Mouse (Mus musculus) adrenal gland, postnatal 10 days (tissue): Measurements from ENCODE around the gene Hyal2. TPM values are rescaled to one million over a fixed set of nuclear protein-coding genes. Genes with fewer than 3 reads are reported as not detected.

Experiments used
- DNase-seq: peaks from one replicate; pipeline ENCODE4 v3.0.0; 2021; ENCODE audit warnings: mixed read lengths
- long read RNA-seq, 2 experiments: library from polyadenylated mRNA; stranded (forward); transcript quantifications; one replicate each; pipeline ENCODE4 v2.0.0; 2021
- total RNA-seq, 2 experiments: library from RNA; stranded (reverse); gene quantifications; 2 replicates each; pipeline ENCODE4 v1.2.3; 2021

The Hyal2 gene
- total RNA-seq: 10 to 100 TPM; 40.2 to 47.6 TPM
- long read RNA-seq, experiment 1, transcript Hyal2-201 (4 exons, 1,893 nt): major isoform, 45 of 73 reads
- long read RNA-seq, experiment 1, partial matches to known transcripts: 11 of 73 reads
- long read RNA-seq, experiment 1, other reads (novel, unspliced or antisense): 11 of 73 reads
- long read RNA-seq, experiment 2, transcript Hyal2-201 (4 exons, 1,893 nt): major isoform, 25 of 43 reads
- long read RNA-seq, experiment 2, partial matches to known transcripts: 6 of 43 reads
- long read RNA-seq, experiment 2, other reads (novel, unspliced or antisense): 5 of 43 reads

DNA sequence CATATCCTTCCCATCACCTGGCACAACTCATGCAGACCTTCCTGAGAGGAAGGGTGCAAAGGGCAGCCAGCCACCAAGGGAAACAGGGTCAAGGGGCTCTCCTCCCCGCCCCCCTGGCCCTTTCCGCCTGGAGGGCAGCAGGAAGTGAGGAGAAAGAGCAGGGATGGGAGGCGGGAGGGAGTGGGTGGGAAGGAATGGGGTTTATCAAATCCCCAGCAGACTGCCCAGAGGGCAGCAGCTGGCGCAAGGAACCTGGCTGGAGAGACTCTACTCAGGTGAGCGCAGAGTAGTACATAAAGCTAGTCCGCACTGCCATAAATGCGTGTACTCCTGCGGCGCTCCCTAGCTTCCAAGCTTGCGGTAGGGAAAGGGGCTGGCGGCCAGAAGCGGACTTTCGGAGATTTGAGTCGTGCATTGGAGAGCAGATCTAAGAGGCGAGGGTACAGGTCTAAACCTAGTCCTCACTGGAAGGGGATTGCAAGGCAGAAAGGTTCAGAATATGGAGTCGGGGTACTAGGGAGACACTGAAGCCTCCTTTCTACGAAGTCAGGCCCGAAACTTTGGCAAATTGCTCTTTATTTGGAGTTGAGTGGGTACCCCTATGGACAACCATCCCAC is at the start of gene Hyal2:
Hyal2 (plus strand) TSS at position 244 of the 618 bp plus-strand sequence.
- peak; percentile 59 for DNase-seq

DNA sequence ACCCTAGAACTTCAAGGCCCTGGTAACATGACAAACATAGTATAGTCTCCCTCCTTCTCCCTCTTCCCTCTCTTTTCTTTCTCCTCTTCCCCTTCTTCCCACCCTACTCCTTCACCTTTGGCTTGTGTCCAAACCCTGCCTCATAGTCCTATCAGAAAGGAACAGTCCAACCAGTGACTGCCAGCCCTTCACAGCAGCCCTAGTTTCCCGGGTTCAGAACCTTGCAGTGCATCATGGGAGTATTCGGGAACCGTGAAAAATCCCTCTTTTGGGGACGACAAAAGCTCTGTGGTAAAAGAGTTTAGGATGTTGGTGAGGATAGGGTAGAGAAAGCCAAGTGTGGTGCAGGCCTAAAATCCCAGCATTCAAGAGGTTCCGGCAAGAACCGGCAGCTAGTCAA is 47.4 kb upstream of the Hyal2 start:
- DNase-seq: no peak

DNA sequence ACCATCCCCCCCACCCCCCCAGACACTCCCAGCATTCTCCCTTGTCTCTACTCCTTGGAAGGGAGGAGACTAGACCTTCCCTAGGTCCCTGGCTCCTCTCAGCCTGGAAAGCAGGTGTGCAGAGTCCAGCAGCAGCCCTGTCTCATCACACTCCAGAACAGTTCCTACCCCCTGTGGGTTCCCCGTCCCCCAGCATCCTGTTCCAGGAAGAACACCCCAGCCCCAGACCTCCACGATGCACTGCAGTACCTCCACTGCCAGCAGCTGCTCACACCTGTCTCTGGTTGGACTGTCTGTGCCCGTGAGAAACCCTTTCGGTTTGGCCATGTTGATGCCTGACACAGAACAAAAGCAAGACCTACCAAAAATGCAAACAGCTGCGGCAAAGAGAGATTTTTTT is 46.6 kb upstream of the Hyal2 start:
- DNase-seq: no peak

DNA sequence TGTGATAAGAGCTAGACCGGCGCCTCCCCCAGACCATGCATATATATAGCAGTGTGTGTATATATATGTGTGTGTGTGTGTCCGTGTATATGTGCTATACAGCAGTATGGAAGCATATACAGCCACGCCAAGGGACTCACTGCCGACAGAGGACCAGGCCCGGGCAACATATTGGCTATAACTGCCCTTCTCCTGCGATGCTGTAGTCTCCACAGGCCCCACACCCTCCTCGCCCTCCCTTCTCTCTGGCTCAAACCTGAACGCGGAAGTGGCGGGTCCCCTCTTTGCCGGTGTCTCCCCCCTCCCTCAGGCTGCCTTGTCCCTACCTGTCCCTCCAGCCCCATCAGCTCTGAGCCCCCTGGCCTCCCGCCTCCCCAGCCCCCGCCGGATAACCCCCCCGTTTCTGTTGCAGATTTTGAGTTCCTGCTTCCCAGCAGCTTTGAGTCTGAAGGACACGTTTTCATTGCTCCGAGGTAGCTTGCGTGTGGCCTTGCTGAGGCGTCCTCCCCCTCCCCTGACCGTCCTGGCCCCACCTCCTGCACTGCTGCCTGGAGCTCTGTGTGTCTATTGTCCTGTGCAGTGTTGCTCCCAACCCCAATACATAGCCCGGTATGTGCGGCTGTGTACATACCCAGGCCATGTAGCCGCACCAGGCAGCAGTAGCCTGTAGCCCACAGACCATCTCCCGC is 45.9 kb upstream of the Hyal2 start:
- DNase-seq: peak; percentile 65

DNA sequence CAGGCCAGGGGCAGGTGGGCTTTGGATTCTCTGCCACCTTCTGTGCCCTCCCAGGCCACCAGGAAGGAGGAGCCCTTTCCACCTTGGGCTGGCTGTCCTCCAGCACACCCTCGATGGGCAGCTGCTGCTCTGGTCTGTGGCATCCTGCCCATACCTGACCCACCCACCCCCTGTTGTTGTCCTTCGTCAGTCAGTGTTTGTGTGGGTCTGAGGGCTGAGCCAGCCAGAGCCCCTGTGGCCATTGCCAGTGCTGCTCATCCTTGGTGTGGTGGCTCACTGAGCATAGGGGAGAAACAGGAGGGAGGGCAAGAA is 45.4 kb upstream of the Hyal2 start:
- DNase-seq: no peak

DNA sequence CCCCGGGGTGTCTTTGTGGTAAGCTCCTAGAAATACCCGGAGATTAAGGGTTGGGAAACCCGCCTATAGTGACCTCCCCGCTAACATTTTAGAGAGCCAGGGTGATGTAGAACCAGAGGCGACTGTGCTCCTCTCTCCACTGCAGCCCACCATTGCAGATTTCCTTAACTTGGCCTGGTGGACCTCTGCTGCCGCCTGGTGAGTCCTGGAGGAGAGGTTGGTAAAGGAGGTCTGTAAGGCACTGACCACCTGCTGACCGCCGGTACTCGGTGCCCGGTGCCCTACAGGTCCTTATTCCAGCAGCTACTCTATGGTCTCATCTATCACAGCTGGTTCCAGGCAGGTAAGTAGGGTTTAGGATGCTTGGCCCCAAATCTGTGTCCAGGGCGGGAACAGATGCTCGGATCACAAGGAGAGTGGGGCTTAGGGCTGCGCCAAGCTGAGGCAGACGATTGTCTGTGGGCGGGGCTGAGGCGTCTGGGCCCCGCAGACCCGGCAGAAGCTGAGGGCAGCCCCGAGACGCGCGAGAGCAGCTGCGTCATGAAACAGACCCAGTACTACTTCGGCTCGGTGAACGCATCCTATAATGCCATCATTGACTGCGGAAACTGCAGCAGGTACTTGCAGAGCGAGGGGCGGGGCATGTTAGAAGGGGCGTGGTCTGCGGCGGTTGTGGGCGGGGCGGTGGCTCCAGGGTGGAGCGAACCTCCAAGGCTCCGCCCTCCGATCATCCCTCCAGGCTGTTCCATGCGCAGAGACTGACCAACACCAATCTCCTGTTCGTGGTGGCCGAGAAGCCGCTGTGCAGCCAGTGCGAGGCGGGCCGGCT is 41.3 kb upstream of the Hyal2 start:
- DNase-seq: peak; percentile 91

DNA sequence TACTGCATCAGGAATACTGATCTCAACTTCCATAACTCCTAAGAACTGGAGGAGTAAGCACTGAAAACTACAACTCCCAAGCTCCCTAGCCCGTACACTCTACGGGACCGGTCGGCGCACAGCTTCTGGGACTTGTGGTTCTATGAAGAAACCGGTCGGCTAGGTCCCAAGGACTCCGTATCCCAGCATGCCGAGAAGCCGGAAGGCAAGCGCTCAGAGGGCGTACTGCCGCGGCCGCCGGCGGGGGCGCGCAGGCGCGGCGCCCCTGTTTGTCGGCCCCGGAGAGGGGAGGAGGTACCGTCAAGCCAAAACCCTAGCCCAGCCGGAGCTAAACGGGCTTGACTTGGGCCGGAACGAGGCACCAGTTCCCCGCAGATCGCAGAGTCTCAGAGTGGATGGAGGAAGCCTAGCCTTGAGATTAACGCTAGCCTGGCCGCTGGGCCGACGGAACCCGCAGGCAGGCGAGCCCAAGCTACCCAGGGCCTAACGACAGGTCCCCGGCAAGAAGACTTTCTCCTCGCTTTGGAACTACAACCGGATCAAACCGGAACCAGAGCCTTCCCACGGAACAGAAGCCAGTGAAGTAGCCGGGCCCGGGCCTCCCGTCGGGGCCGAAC is 33.8 kb upstream of the Hyal2 start, which contains the start of gene Tmem115:
Tmem115 (plus strand) TSS at position 155 of the 617 bp plus-strand sequence.
- peak; percentile 92 for DNase-seq

DNA sequence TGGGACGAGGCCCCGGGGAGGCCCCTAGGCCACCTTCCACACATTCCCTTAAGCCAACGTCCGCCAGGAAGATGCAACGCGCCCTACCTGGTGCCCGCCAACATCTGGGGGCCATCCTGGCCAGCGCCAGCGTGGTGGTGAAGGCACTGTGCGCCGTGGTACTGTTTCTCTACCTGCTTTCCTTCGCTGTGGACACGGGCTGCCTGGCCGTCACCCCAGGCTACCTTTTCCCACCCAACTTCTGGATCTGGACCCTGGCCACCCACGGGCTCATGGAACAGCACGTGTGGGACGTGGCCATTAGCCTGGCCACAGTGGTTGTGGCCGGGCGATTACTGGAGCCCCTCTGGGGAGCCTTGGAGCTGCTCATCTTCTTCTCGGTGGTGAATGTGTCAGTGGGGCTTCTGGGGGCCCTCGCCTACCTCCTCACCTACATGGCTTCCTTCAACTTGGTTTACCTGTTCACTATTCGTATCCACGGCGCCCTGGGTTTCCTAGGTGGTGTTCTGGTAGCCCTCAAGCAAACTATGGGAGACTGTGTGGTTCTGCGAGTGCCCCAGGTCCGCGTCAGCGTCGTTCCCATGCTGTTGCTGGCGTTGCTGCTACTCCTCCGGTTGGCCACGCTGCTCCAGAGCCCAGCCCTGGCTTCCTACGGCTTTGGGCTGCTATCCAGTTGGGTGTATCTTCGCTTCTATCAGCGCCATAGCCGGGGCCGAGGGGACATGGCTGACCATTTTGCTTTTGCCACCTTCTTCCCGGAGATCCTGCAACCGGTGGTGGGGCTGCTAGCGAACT is 33.1 kb upstream of the Hyal2 start:
- DNase-seq: peak; percentile 58

DNA sequence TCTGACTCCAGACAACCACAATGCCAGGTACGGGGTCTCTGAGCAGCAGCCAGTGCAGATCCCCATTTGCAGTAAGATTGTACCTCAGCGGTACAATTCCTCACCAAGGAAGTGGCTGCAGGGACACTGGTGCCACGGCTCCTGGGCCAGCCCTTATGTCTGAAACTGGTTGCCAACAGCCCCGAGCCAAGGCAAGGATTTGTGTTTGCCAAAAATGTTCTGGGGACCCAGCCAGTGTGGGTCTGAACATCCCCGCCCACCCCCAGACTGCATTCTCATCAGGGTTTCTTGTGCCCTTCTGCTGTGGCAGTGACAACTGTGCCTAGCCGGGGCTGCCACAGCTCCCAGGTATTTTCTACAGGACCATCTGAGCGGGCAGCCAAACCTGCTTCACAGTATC is 29.5 kb upstream of the Hyal2 start:
- no peak for DNase-seq

DNA sequence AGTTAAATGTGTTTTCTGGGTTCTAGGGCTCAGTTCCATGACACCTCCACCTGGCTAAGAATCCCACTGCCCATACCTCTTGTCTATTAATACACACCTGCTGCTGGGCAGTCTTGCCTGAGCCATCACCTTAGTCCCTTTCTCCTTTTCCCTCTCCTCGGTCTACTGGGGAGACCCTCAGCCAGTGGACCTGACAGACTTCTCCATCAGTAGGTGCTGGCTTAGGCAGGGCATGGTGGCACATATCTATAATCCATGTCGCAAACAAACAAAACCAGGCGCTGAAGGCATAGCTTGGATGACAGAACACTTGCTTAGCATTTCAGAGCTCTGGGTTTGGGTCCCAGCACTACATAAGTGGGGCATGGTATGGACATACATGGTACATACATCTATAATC is 29.0 kb upstream of the Hyal2 start:
- no peak for DNase-seq

DNA sequence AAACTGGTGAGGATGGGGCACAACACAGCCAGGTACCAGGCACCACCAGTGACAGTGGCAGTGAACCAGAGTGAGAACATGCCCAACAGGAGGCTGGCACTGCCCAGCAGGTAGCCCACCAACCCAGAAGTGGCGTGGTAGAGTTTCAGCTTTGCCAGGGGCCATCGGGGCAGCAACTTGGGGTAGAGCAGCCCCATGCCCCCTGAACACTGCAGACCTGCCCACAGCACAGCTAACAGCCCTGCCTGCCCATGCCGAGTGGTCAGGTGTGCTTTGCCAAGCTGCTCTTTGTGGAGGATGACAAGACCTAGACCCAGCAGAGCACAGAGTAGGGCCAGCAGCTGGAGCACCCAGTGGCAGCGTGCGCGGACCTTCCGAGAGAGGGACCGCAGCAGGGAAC is 27.8 kb upstream of the Hyal2 start:
- no peak for DNase-seq

DNA sequence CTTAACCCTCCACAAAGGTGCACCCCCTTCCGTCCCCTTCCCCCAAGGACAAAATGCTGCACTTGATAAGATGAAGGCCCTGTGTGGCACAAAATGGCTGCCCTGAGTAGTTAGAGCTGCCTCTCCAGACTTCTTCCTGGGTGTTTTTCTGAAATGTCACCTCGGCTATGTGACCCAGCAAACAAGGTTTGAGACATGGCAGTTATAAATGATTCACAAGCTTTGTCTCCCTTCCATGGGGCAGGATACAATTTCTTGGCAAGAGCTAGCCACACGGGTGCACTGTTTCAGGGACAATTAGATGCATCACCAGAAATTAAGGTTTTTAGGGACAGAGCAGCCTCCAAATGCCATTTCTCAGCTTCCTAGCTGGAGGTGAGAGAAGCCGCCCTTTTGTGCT is 27.3 kb upstream of the Hyal2 start:
- no peak for DNase-seq

DNA sequence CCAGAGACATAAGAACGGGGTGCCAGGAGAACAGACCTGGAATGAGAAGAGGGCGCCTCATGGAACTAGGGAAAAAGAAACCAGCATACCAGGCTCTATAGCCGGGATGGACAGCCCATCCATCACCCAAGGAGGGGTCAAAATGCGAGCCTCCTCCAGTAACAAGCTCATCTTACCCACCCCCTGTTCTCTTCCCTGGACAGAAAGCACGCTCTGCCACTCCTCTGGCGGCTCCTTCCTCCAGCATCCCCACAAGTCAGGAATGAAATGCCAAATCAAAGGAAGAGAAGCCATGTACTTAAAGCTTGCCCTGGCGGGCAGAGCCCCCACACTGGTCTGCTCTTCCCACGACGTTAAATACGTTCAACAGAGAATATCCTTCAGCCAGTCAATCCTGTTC is 26.7 kb upstream of the Hyal2 start:
- no peak for DNase-seq

DNA sequence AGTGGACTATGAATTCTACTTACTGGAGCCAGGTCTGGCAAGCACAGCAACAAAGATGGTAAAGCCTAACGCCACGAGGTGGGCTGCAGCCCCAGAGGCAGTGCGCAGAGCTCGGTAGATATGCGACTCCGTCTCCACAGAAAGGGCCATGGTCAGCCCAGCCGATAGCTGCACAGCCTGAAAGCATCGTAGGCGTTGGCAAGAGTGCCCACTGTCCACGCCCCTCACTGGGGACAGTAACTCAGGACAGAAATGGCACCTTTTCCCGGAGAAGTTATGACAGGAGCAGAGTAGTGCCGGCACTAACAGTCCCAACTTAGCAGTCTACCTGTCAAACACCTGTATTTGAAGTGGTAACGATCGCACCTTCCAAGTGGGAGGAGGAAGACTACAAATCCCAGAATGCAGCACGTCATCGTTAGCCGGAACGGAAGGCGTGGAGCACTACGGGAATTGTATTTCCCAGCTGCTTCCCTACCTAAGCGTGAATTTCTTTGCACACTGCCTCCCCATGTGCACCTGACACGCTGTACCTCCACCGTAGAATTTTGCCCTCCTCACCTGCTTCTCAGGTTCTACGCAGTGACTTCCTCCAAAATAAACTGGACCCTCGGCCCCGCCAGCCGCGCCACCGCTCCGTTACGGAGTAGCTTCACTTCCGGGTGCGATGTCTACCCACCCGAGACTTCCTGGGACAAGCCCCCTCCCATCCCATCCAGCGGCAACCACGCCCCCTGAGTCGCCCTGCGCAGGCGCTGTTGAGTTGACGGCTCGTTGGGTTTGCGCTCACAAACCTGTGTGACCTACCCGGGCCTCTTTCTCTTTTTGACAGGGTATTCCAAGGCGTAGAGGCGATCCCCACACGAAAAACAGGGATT is 26.0 kb upstream of the Hyal2 start, which contains the start of the genes Cyb561d2 and Nprl2:
Cyb561d2 (minus strand) TSS at position 720 of the 878 bp plus-strand sequence.
Nprl2 (plus strand) TSS at position 753 of the 878 bp plus-strand sequence.
- peak; percentile 96 for DNase-seq

DNA sequence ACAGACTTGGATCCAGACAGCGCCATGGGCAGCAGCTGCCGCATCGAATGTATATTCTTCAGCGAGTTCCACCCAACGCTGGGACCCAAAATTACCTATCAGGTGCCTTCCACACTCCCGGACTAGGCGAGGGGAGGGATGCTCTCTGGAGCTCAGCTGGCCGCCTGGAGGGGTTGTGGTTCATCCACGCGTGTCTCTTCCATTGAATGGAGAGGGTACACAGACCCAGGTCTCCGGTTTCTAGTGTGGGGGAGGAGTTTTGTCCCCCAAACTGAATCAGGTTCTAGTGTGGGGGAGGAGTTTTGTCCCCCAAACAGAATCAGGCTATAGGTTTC is 25.4 kb upstream of the Hyal2 start:
- no peak for DNase-seq

DNA sequence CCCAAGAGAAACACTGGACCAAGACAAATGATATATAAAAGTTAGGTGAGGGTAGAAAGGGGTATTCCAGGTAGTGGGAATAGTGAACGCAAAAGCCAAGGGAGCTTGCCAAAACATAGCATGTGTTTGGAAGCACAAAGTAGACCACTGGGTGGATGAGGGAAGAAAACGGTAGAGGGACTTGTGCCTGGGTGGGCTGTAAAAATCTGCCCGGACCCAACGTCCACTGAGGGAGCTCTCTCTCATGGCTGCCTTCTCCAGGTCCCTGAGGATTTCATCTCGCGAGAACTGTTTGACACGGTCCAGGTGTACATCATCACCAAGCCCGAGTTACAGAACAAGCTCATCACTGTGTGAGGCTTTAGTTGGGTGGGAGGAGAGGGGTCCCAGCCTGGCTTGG is 25.0 kb upstream of the Hyal2 start:
- no peak for DNase-seq

DNA sequence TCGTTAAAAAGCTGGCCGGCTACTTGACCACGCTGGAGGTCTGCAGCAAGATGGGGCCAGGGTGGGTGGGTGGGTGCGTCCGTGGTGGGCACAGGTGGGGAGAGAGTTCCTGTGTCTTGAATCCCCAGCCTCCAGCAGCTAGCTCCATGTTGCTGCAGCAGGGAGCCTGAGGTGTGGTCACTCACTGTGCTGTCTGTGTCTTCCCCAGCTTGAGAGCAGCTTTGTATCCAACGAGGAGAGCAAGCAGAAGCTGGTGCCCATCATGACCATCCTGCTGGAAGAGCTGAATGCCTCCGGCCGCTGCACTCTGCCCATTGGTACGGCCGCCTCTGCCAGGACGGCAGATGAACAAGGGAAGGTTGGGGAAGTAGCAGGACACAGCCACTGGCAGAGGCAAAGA is 24.4 kb upstream of the Hyal2 start:
- DNase-seq: no peak

DNA sequence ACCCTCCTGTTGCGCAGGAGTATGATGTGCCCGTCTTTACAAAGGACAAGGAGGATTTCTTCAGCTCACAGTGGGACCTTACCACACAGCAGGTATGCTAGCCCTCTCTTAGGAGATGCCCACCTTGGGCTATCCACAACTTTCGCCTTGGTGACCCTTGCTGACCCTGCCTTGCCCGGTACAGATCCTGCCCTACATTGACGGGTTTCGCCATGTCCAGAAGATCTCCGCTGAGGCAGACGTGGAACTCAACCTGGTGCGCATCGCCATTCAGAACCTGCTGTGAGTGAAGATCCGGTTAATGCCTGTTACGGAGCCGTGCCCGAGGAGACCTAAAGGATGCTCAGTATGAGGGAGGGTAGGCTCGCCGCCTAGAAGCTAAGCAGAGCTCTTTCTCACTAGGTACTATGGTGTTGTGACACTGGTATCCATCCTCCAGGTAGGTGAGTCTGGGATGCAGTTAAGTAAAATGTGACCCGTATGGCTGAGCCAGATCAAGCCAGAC is 23.5 kb upstream of the Hyal2 start:
- no peak for DNase-seq

DNA sequence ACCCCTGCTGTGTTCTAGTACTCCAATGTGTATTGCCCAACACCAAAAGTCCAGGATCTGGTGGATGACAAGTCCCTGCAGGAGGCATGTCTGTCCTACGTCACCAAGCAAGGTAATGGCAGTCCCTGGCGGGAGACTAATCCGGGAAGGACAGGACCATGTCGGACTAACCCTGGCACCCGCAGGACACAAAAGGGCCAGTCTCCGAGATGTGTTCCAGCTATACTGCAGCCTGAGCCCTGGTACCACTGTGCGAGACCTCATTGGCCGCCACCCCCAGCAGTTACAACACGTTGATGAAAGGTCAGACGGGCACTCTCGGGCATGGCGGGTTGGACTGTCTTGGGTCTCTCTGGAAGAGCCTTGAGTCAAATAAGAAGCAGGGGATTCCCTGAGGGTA is 23.0 kb upstream of the Hyal2 start:
- DNase-seq: no peak

DNA sequence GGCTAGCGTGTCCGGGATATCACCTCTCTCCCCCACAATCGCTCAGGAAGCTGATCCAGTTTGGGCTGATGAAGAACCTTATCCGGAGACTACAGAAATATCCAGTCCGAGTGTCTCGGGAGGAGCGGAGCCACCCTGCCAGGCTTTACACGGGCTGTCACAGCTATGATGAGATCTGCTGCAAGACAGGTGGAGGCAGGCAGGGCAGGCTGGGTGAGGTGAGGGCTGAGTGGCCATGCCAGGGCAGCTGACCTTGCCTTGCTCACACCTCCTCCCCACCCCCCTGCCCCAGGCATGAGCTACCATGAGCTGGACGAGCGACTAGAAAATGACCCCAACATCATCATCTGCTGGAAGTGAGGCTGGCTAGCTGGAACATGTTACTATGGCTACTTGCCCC is 22.5 kb upstream of the Hyal2 start:
- DNase-seq: no peak
